Mouse (Mus musculus): ENCODE results near the gene Gm10778. TPM values are rescaled to one million over a fixed set of nuclear protein-coding genes. Genes with fewer than 3 reads are reported as not detected.
"Not testable (repeated sequence)": the region's sequence is repeated elsewhere in the genome, so short reads cannot be mapped to it uniquely, and the experiment has no call there.

The Gm10778 gene
- total RNA-seq, 2 experiments from 2014 or later: 2.7 to 2.9 TPM

GRCm38 (mm10) chr10:81626994-81627835 lies 21.6 kb upstream of the Gm10778 start, which contains the start of gene Sirt6:
Gene Sirt6, minus strand, starts transcription at chr10:81627797.
- intact Hi-C loops (cut with DNase I): no loop called here

GRCm38 (mm10) chr10:81627836-81628220 lies 21.0 kb upstream of the Gm10778 start:
- DNase-seq: peak in 1 of 2 experiments; percentile 54
- intact Hi-C loops (cut with DNase I): no loop called here

More at GRCm38 (mm10) chr10:81626994-81627835, 21.6 kb upstream of the Gm10778 start, which contains the start of gene Sirt6:
- peak; percentile 94 to 95 for DNase-seq

DNA sequence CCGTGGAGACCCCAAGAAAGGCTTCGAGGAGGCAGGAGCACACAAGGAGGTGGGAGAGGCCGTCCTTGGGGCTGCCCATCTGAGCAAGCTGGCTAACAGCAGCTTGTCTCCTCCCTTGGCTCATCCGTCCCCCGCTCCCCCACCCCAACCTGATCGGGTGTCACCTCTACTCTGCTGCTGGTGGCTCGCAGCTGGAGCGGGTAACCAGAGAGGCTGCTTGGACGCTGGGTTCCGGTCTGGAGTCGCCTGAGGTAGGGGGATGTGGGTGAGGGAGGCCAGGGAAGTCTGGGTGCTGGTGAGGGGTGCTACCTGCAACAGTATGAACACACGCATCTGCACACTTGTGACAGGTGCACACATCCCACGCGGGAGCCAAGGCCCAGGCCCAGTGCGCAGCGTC lies 20.5 kb upstream of the Gm10778 start, which contains the start of gene Ankrd24:
Gene Ankrd24 (plus strand): TSS at position 151 of the 400 bp plus-strand sequence.
- no peak for DNase-seq
- intact Hi-C loops (cut with DNase I): no loop called here

DNA sequence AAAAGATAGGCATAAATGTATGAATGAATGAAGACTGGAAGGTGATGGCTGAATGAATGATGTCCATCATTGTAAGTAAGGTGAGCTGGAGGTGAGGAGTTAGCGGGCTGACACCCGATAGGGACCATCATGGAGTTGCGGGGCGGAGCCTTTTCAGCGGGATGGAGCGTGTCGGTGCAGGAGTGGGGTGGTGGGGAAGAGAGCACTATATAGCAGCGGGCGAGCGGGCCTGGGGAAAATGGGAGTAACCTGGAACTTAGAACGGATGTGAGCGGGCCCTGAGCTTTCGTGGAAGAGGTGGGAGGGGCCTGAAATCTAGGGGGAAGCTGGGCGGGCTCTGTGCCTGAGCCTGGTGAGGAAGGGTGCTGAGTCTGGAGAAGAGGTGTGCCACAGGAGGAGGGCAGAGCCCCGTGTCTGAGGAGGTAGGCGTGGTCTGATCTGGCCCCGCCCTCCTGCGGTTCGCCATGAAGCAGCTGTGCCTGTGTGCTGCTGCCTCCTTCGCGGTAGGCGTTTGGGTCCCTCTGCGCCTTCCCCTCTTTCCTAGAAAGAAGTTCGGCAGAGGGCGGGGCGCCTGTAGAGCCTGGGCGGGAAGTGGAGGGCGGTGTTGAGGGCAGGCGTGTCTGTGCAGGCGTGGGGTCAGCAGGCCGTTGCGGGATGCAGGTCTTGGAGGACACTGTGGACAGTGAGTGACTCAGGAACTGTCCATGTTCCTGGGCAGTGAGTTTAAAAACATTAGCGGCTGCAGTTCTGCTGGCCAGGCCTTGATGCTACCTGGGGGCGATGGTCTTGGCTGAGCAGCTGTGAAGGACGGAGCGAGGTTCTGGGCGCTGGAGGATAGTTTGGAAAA lies 15.4 kb upstream of the Gm10778 start:
- peak; percentile 83 for DNase-seq
- intact Hi-C loops (cut with DNase I): no loop called here

- intact Hi-C loops (cut with DNase I): no loop called here
- DNase-seq: no peak
These were observed 12.5 kb upstream of the Gm10778 start for GRCm38 (mm10) chr10:81636338-81636737.

GRCm38 (mm10) chr10:81638101-81638500 lies 10.8 kb upstream of the Gm10778 start:
- no peak for DNase-seq
- intact Hi-C loops (cut with DNase I): no loop called here

- DNase-seq; intact Hi-C loops (cut with DNase I): not testable (repeated sequence)
These were observed 8.0 kb upstream of the Gm10778 start for GRCm38 (mm10) chr10:81640825-81641224.

DNA sequence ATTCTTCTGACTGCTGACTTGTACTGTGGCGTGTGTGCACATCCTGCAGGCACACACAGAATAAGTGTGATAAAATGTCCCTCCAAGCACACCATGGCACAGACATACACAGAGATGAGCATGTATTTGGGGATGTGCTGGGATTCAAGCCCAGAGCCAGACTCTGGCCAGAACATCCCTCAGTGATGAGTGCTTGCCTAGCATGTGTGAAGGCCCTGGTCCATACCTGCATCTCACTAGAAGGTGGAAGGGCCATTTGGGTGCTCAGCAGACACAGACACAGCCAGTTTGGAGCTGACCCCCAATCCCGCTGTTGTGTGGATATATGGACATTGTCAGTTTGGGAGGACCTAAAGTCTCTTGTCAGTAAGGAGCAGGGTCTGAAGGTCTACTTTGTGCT lies 7.3 kb upstream of the Gm10778 start:
- no peak for DNase-seq
- intact Hi-C loops (cut with DNase I): no loop called here

DNA sequence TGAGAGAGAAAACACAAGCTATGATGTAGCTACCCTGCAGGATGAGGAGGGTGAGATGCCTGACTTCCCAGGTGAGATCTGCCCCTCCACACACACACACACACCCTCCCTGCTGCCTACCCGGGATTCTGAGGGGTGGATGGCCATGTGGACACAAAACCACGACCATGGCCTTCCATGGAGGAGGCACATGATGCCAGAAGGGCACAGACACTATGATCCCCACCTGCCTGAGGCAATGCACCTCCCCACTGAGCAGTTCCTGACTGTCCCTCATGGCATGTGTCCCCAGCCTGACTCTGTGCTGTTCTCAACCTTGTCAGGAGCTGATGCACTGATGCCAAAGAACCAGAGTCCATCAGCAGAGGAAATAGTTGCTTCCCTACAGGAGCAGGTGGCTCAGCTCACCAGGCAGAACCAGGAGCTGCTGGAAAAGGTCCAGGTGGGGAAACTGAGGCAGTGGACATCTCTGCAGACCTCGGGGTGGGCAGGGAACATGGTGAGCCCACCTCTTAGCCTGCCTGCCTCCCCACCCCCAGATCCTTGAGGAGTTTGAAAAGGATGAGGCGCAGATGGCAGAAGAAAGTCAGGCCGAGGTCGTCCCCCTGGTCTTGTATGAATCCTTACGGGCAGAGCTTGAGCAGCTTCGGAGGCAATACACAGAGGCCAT lies 6.7 kb upstream of the Gm10778 start:
- intact Hi-C loops (cut with DNase I): no loop called here
- DNase-seq: no peak

DNA sequence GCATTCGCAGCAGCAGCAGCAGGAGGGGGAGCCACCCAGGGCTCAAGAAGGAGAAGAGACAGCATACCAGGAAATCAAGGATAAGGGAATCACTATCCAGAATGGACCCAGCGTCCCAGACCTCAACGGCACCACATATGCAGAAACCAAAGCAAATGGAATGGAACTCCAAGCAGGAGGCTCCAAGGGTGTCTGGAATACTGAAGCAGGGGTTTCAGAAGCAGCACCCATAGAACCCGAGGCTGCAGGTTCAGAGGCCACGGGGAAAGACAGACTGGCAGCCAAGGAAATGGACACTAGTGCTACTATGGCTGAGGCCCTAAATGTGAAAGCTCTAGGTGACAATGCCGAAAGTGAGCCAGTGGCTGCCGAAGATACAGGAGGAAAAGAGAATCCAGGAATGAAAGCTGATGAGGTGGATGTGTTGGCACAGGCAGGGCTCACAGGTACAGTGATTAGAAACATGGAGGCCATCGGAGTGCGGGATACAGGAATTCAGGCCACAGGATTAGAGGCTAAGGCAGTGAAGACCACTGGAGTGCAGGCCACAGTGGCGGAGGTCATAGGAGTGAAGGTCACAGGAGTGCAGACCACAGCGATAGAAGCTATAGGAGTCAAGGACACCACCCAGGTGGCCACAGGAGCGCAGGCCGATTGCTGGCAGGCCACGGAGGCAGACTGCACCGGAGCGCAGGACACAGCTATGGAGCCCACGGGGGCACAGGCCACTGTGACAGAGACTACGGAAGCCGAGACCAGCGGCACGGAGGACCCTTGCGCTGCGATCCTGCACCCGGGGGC lies 6.0 kb upstream of the Gm10778 start:
- intact Hi-C loops (cut with DNase I): no loop called here
- no peak for DNase-seq

- intact Hi-C loops (cut with DNase I): no loop called here
- DNase-seq: peak; percentile 96 to 97
These were observed 5.3 kb upstream of the Gm10778 start for GRCm38 (mm10) chr10:81643449-81644055.

DNA sequence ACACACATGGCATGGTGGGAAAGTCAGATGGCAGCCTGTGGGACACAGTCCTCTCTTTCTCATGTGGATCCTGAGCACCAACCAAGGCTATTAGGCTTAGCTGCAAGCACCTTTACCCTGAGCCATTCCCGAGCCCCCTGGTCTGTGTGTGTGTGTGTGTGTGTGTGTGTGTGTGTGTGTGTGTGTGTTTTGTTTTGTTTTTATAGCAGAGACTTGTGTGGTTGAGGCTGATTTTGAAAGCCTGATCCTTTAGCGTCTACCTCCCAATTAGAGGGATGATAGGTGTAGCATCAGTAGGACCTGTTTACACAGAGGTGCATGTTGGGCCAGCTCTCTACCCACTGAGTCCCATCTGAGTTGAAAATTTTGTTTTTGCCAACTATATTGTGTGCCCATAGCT lies 4.7 kb upstream of the Gm10778 start:
- intact Hi-C loops (cut with DNase I): no loop called here
- no peak for DNase-seq

DNA sequence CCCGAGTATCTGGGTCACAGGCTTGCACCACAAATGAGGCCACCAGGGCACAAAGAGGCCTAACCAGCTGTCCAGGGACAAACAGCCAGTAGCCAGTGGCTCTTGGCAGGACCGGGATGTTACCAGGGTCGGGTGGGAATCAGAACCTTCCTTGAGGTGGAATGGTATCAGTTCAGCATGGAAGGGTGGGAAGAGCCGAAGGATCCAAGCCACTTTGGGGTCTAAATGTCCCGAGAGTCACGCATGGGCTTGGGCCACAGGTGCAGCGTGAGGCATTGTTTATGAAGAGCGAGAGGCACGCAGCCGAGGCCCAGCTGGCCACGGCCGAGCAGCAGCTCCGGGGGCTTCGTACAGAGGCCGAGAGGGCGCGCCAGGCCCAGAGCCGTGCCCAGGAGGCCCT lies 4.1 kb upstream of the Gm10778 start:
- intact Hi-C loops (cut with DNase I): loop anchor here (5.0 kb wide), 1 partner anchor 523 kb away; no protein-coding TSS in a partner anchor
- no peak for DNase-seq

- no peak for DNase-seq
- intact Hi-C loops (cut with DNase I): loop anchor here (5.0 kb wide), 1 partner anchor 522 kb away; no protein-coding TSS in a partner anchor
These were observed 3.5 kb upstream of the Gm10778 start for GRCm38 (mm10) chr10:81645391-81645790.

- intact Hi-C loops (cut with DNase I): loop anchor here (5.0 kb wide), 1 partner anchor 521 kb away; no protein-coding TSS in a partner anchor
- DNase-seq: no peak
These were observed 2.8 kb upstream of the Gm10778 start for GRCm38 (mm10) chr10:81646015-81646555.

DNA sequence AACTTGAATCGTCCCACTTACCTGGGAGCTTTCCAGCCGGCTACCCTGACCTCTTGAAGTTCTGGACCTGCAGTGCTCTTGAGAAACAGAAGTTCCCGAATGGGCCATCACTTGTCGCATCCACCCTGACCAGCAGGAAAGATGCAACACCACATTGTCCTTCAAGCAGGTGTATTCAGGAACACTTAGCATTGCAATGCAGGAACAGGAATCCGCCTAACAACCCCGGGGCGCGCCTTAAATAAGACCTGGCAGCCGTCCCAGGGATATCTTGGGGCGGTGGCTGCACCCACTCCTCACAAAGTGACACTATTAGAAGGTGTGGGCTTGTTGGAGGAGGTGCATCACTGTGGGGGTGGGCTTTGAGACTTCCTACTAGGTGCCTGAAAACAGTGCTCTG lies 6.3 kb downstream of the Gm10778 start:
- intact Hi-C loops (cut with DNase I): no loop called here
- DNase-seq: no peak

DNA sequence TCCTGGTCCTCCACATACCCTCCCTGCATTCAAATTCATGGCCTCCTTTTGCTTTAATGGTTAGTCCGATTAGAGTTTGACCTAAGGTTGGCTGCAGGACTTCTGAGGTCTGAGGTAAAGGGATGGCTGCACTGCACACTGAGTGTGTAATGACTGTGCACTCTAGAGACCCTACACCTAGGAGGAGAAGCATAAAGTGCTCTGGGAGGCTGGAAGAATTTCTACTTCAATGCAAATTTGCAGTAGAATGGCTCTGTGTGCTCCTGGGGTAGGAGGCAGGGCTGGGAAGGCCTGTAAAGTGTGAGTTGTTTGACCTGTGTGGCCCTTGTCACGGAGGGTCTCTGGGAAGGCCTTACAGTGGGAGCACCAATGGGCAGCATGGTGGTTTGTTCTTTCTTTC lies 7.3 kb downstream of the Gm10778 start:
- intact Hi-C loops (cut with DNase I): no loop called here
- DNase-seq: no peak

GRCm38 (mm10) chr10:81687114-81687513 lies 38.3 kb downstream of the Gm10778 start:
- DNase-seq; intact Hi-C loops (cut with DNase I): not testable (repeated sequence)

Data from heart, postnatal 10 days (tissue).